Mouse (Mus musculus) MEL (cell line): ENCODE data around the gene Ccdc38. TPM values are rescaled to one million over a fixed set of nuclear protein-coding genes. Genes with fewer than 3 reads are reported as not detected.

ENCODE experiments used
- DNase-seq: peaks from one replicate; pipeline ENCODE4 v3.0.0; 2011; ENCODE audit warnings: low read depth, low spot score
- H3K27ac ChIP-seq: 2 replicates; pipeline ENCODE4 v1.5.1; 2012; ENCODE audit warnings: low read depth, mild to moderate bottlenecking, control low read depth, low read length, moderate library complexity; ENCODE audit not compliant: control insufficient read depth
- H3K27me3 ChIP-seq, 2 experiments: fragments of 150-350 bp in 1 of 2; sonication (generic) in 1 of 2; 2 replicates each; pipeline ENCODE4 v1.6.1; 2012; ENCODE audit warnings: low read length in 2 of 2, mild to moderate bottlenecking in 2 of 2, improper control_type of control experiment in 1 of 2, moderate library complexity in 1 of 2; ENCODE audit not compliant: insufficient read depth in 2 of 2, control insufficient read depth in 1 of 2
- H3K36me3 ChIP-seq, 2 experiments: 2 replicates each; pipeline ENCODE4 v1.6.1; 2012 to 2014; ENCODE audit warnings: low read length in 2 of 2, improper control_type of control experiment in 1 of 2, inconsistent platforms in 1 of 2, mild to moderate bottlenecking in 1 of 2; ENCODE audit not compliant: insufficient read depth in 2 of 2, control insufficient read depth in 1 of 2
- H3K4me1 ChIP-seq, 2 experiments: fragments of 150-350 bp in 1 of 2; sonication (generic) in 1 of 2; 2 replicates each; pipeline ENCODE4 v1.6.1; 2012; ENCODE audit warnings: low read length in 2 of 2, improper control_type of control experiment in 1 of 2, mild to moderate bottlenecking in 1 of 2; ENCODE audit not compliant: insufficient read depth in 2 of 2, control insufficient read depth in 1 of 2
- H3K4me3 ChIP-seq, 2 experiments: fragments of 150-350 bp in 1 of 2; sonication (generic) in 1 of 2; 2 replicates each; pipeline ENCODE4 v1.5.1; 2012; ENCODE audit warnings: low read depth in 2 of 2, low read length in 2 of 2, mild to moderate bottlenecking in 2 of 2, moderate library complexity in 2 of 2, control low read depth in 1 of 2, improper control_type of control experiment in 1 of 2; ENCODE audit not compliant: control insufficient read depth in 1 of 2, insufficient read depth in 1 of 2
- H3K79me2 ChIP-seq: 2 replicates; pipeline ENCODE4 v1.6.1; 2012; ENCODE audit warnings: mild to moderate bottlenecking, low read length, moderate library complexity; ENCODE audit not compliant: control insufficient read depth, poor library complexity, insufficient read depth
- H3K9ac ChIP-seq: 2 replicates; pipeline ENCODE4 v1.6.1; 2012; ENCODE audit warnings: low read depth, mild to moderate bottlenecking, control low read depth, low read length, moderate library complexity; ENCODE audit not compliant: control insufficient read depth, poor library complexity, severe bottlenecking
- H3K9me3 ChIP-seq: fragments of 150-350 bp; sonication (generic); replicated peaks from 2 replicates; pipeline ENCODE4 v1.6.1; 2012; ENCODE audit warnings: mild to moderate bottlenecking, low read length, improper control_type of control experiment, moderate library complexity; ENCODE audit not compliant: insufficient read depth
- BHLHE40 ChIP-seq: IDR thresholded peaks from 2 replicates; pipeline ENCODE4 v1.6.1; 2012; ENCODE audit warnings: low read depth, mild to moderate bottlenecking, inconsistent platforms, low read length, improper control_type of control experiment, borderline replicate concordance
- CHD1 ChIP-seq: IDR thresholded peaks from 2 replicates; pipeline ENCODE4 v1.6.1; 2012; ENCODE audit warnings: low read depth, mild to moderate bottlenecking, inconsistent platforms, low read length, improper control_type of control experiment
- CHD2 ChIP-seq: IDR thresholded peaks from 2 replicates; pipeline ENCODE4 v1.6.1; 2011; ENCODE audit warnings: low read length, improper control_type of control experiment
- CTCF ChIP-seq, 3 experiments: IDR thresholded peaks in 2 of 3; conservative IDR thresholded peaks in 1 of 3; 2 replicates each; pipeline ENCODE4 v1.5.1; 2011 to 2012; ENCODE audit warnings: low read length in 3 of 3, low read depth in 2 of 3, mild to moderate bottlenecking in 2 of 3, improper control_type of control experiment in 1 of 3, inconsistent platforms in 1 of 3, mixed read lengths in 1 of 3, moderate library complexity in 1 of 3; ENCODE audit not compliant: control insufficient read depth in 1 of 3, insufficient read depth in 1 of 3, poor library complexity in 1 of 3, severe bottlenecking in 1 of 3
- ETS1 ChIP-seq: IDR thresholded peaks from 2 replicates; pipeline ENCODE4 v1.6.1; 2012; ENCODE audit warnings: low read depth, mild to moderate bottlenecking, inconsistent platforms, low read length, improper control_type of control experiment, moderate library complexity
- HCFC1 ChIP-seq: IDR thresholded peaks from 2 replicates; pipeline ENCODE4 v1.6.1; 2012; ENCODE audit warnings: low read depth, mild to moderate bottlenecking, inconsistent platforms, low read length, improper control_type of control experiment, moderate library complexity
- MAFK ChIP-seq: IDR thresholded peaks from 2 replicates; pipeline ENCODE4 v1.6.1; 2011; ENCODE audit warnings: low read depth, mild to moderate bottlenecking, low read length, improper control_type of control experiment, borderline replicate concordance
- MEF2A ChIP-seq: IDR thresholded peaks from 2 replicates; pipeline ENCODE4 v1.6.1; 2014; ENCODE audit warnings: low read depth, mild to moderate bottlenecking, inconsistent platforms, low read length, improper control_type of control experiment; ENCODE audit not compliant: poor library complexity, insufficient replicate concordance, severe bottlenecking; ENCODE audit errors: extremely low read depth
- MYC ChIP-seq: IDR thresholded peaks from 2 replicates; pipeline ENCODE4 v1.6.1; 2011; ENCODE audit warnings: low read depth, mild to moderate bottlenecking, low read length, improper control_type of control experiment, moderate library complexity
- NELFE ChIP-seq: IDR thresholded peaks from 2 replicates; pipeline ENCODE4 v1.6.1; 2011; ENCODE audit warnings: low read depth, low read length, improper control_type of control experiment
- POLR2A ChIP-seq, 2 experiments: IDR thresholded peaks; 2 replicates each; pipeline ENCODE4 v1.6.1; 2011 to 2012; ENCODE audit warnings: low read length in 2 of 2, mild to moderate bottlenecking in 2 of 2, control low read depth in 1 of 2, improper control_type of control experiment in 1 of 2, low read depth in 1 of 2, moderate library complexity in 1 of 2; ENCODE audit not compliant: control insufficient read depth in 1 of 2, insufficient read depth in 1 of 2, poor library complexity in 1 of 2
- POLR2AphosphoS2 ChIP-seq: IDR thresholded peaks from 2 replicates; pipeline ENCODE4 v1.6.1; 2011; ENCODE audit warnings: low read length, improper control_type of control experiment
- POLR2AphosphoS5 ChIP-seq: IDR thresholded peaks from 2 replicates; pipeline ENCODE4 v1.6.1; 2012; ENCODE audit warnings: low read depth, borderline replicate concordance, mild to moderate bottlenecking, inconsistent platforms, low read length, moderate library complexity, mixed read lengths
- RCOR1 ChIP-seq: IDR thresholded peaks from 2 replicates; pipeline ENCODE4 v1.6.1; 2012; ENCODE audit warnings: low read depth, mild to moderate bottlenecking, inconsistent platforms, low read length, improper control_type of control experiment
- SMC3 ChIP-seq: IDR thresholded peaks from 2 replicates; pipeline ENCODE4 v1.6.1; 2011; ENCODE audit warnings: low read depth, low read length, improper control_type of control experiment
- TAL1 ChIP-seq: IDR thresholded peaks from 2 replicates; pipeline ENCODE4 v1.6.1; 2012; ENCODE audit warnings: mild to moderate bottlenecking, inconsistent platforms, low read length, moderate library complexity, mixed read lengths
- UBTF ChIP-seq: IDR thresholded peaks from 2 replicates; pipeline ENCODE4 v1.6.1; 2012; ENCODE audit warnings: low read depth, mild to moderate bottlenecking, inconsistent platforms, low read length, improper control_type of control experiment, moderate library complexity, borderline replicate concordance; ENCODE audit not compliant: insufficient read depth
- USF1 ChIP-seq: IDR thresholded peaks from 2 replicates; pipeline ENCODE4 v1.6.1; 2014; ENCODE audit warnings: low read depth, mild to moderate bottlenecking, inconsistent platforms, low read length, improper control_type of control experiment, moderate library complexity
- USF2 ChIP-seq, 2 experiments: IDR thresholded peaks; 2 replicates each; pipeline ENCODE4 v1.6.1; 2011 to 2012; ENCODE audit warnings: improper control_type of control experiment in 2 of 2, low read length in 2 of 2, borderline replicate concordance in 1 of 2, inconsistent platforms in 1 of 2, low read depth in 1 of 2, mild to moderate bottlenecking in 1 of 2; ENCODE audit not compliant: insufficient read depth in 1 of 2
- ZMIZ1 ChIP-seq: IDR thresholded peaks from 2 replicates; pipeline ENCODE4 v1.6.1; 2012; ENCODE audit warnings: low read depth, mild to moderate bottlenecking, inconsistent platforms, low read length, improper control_type of control experiment, moderate library complexity
- polyA plus RNA-seq, 2 experiments: library from polyadenylated mRNA; stranded (reverse) in 1 of 2; unstranded in 1 of 2; fragments of >175 nt in 1 of 2; fragments of >200 nt in 1 of 2; gene quantifications; 2 replicates each; pipeline versions ENCODE4 v1.2.1 to v1.2.4; 2012; ENCODE audit warnings: low replicate concordance in 2 of 2, low read depth in 1 of 2; ENCODE audit not compliant: insufficient read length in 2 of 2, insufficient read depth in 1 of 2, missing spikeins in 1 of 2
- total RNA-seq: library from RNA; depleted of rRNA; stranded (reverse); fragments of 300-350 nt; gene quantifications from 2 replicates; pipeline ENCODE4 v1.2.3, GENCODE M21; 2012

Ccdc38 gene
- total and polyA plus RNA-seq, 3 experiments = 0.22 TPM; not detected in 2

- Histone ChIP-seq H3K79me2 (no peaks in the 10 kb centered on the region), H3K9ac (no peak overlapping the region), H3K4me1 (no peaks in the 10 kb centered on the region), H3K9me3 (no peaks in the 10 kb centered on the region), H3K27ac (no peak overlapping the region), H3K36me3 (no peaks in the 10 kb centered on the region), H3K27me3 (no peaks in the 10 kb centered on the region)
- DNase-seq = no peak
- no peak for TF ChIP-seq POLR2A (IDR thresholded peaks at IDR 0.05; ENCODE audit: control insufficient read depth in 1 of 2, insufficient read depth in 1 of 2, low read depth in 1 of 2, low read length in 2 of 2, poor library complexity in 1 of 2)
- TF ChIP-seq UBTF = no peak
- no peak for TF ChIP-seq POLR2AphosphoS5
- TF ChIP-seq CTCF (IDR thresholded peaks at IDR 0.05 in 2 of 3, conservative IDR thresholded peaks at IDR 0.05 in 1 of 3; ENCODE audit: control insufficient read depth in 1 of 3, insufficient read depth in 1 of 3, low read depth in 2 of 3, low read length in 3 of 3, poor library complexity in 1 of 3, severe bottlenecking in 1 of 3) = no peak
- no peak for TF ChIP-seq CHD1
- TF ChIP-seq USF1 = no peak
- no peak for TF ChIP-seq HCFC1
- TF ChIP-seq USF2 (IDR thresholded peaks at IDR 0.05; ENCODE audit: borderline replicate concordance in 1 of 2, insufficient read depth in 1 of 2, low read depth in 1 of 2, low read length in 2 of 2) = no peak
- TF ChIP-seq BHLHE40 = no peak
- no peak for TF ChIP-seq ETS1
- no peak for TF ChIP-seq NELFE
- no peak for TF ChIP-seq CHD2
- no peak for TF ChIP-seq TAL1
- no peak for TF ChIP-seq MYC
- no peak for TF ChIP-seq ZMIZ1
- TF ChIP-seq SMC3 = no peak
- TF ChIP-seq MEF2A = no peak
- TF ChIP-seq RCOR1 = no peak
- TF ChIP-seq POLR2AphosphoS2 = no peak
- TF ChIP-seq, all 39 proteins: peak for 0
- no peak overlapping the region for H3K4me3 ChIP-seq
These were observed 70.5 kb downstream of the Ccdc38 start for GRCm38 (mm10) chr10:93610896-93611295.

GRCm38 (mm10) chr10:93611419-93612007, 71.1 kb downstream of the Ccdc38 start:
- no peaks in the 10 kb centered on the region for H3K9me3 ChIP-seq
- no peaks in the 10 kb centered on the region for H3K79me2 ChIP-seq
- no peak overlapping the region for H3K4me3 ChIP-seq
- DNase-seq = no peak
- H3K4me1 ChIP-seq = no peaks in the 10 kb centered on the region
- TF ChIP-seq MAFK (no peak), USF2 (IDR thresholded peaks at IDR 0.05; ENCODE audit: borderline replicate concordance in 1 of 2, insufficient read depth in 1 of 2, low read depth in 1 of 2, low read length in 2 of 2) (no peak)
- no peaks in the 10 kb centered on the region for H3K36me3 ChIP-seq
- H3K27ac ChIP-seq = no peak overlapping the region
- H3K9ac ChIP-seq = no peak overlapping the region
- no peaks in the 10 kb centered on the region for H3K27me3 ChIP-seq
